Mouse (Mus musculus) kidney, embryonic 16.5 days (tissue): Measurements from ENCODE around the gene D930007J09Rik. TPM values are rescaled to one million over a fixed set of nuclear protein-coding genes. Genes with fewer than 3 reads are reported as not detected.

Experiments used
- ATAC-seq: fragments of 200-750 bp; cut with Nextera tagmentation; 2 replicates; pipeline ENCODE4 v1.8.0; 2017; ENCODE audit warnings: moderate TSS enrichment; ENCODE audit not compliant: low FRiP score, low TSS enrichment
- H3K27ac ChIP-seq: fragments of 300-500 bp; sonication (generic); 2 replicates; pipeline ENCODE4 v1.5.1; 2014; ENCODE audit warnings: low read length
- H3K27me3 ChIP-seq: fragments of 300-500 bp; sonication (generic); 2 replicates; pipeline ENCODE4 v1.6.1; 2014; ENCODE audit warnings: low read length, control low read depth, mixed read lengths; ENCODE audit not compliant: insufficient read depth
- H3K36me3 ChIP-seq: fragments of 300-500 bp; sonication (generic); 2 replicates; pipeline ENCODE4 v1.6.1; 2014; ENCODE audit warnings: low read length, control low read depth, mixed read lengths; ENCODE audit not compliant: insufficient read depth
- H3K4me1 ChIP-seq: fragments of 300-500 bp; sonication (generic); 2 replicates; pipeline ENCODE4 v1.6.1; 2014; ENCODE audit warnings: low read length, control low read depth, mixed read lengths; ENCODE audit not compliant: insufficient read depth
- H3K4me2 ChIP-seq: fragments of 300-500 bp; sonication (generic); replicated peaks from 2 replicates; pipeline ENCODE4 v1.6.1; 2014; ENCODE audit warnings: low read depth, low read length
- H3K4me3 ChIP-seq: fragments of 300-500 bp; sonication (generic); 2 replicates; pipeline ENCODE4 v1.5.1; 2014; ENCODE audit warnings: mild to moderate bottlenecking, low read length
- H3K9ac ChIP-seq: fragments of 300-500 bp; sonication (generic); replicated peaks from 2 replicates; pipeline ENCODE4 v1.6.1; 2014; ENCODE audit warnings: low read length
- H3K9me3 ChIP-seq: fragments of 300-500 bp; sonication (generic); 2 replicates; pipeline ENCODE4 v1.6.1; 2016; ENCODE audit warnings: low read length, control low read depth
- WGBS: fragments of 180-500 bp; shearing (Covaris S2); extraction: QIAGEN DNeasy Blood & Tissue Kit; methylation state at CpG from one replicate; pipeline ENCODE4 v1.1.7; 2014; 5-methylcytosine and 5-hydroxymethylcytosine counted together
- polyA plus RNA-seq: library from polyadenylated mRNA; unstranded; fragments of >200 nt; fragmentation: Nextera tagmentation; extraction: Ambion mirVana; gene quantifications from 2 replicates; pipeline ENCODE4 v1.2.1, GENCODE M21; 2015

D930007J09Rik gene
- polyA plus RNA-seq, 1 experiment from 2014 or later = not detected

GRCm38 (mm10) chr13:32797085-32797484 is 5.6 kb downstream of the D930007J09Rik start:
- H3K4me2 ChIP-seq = no peak overlapping the region
- H3K27me3 ChIP-seq = no peaks in the 10 kb centered on the region
- H3K9ac ChIP-seq = no peak overlapping the region
- no peak overlapping the region for H3K4me3 ChIP-seq
- no peak for ATAC-seq
- H3K9me3 ChIP-seq = no peaks in the 10 kb centered on the region
- WGBS = 87% methylated on average over 1 of the region's 1 CpGs
- peaks cover 6% of the 10 kb centered on the region for H3K4me1 ChIP-seq
- no peak overlapping the region for H3K27ac ChIP-seq
- H3K36me3 ChIP-seq = no peaks in the 10 kb centered on the region

- WGBS = 87% methylated on average over 5 of the region's 5 CpGs
- H3K4me3 ChIP-seq = no peak overlapping the region
- no peak for ATAC-seq
These were observed 7.5 kb downstream of the D930007J09Rik start for GRCm38 (mm10) chr13:32795166-32795565.

DNA sequence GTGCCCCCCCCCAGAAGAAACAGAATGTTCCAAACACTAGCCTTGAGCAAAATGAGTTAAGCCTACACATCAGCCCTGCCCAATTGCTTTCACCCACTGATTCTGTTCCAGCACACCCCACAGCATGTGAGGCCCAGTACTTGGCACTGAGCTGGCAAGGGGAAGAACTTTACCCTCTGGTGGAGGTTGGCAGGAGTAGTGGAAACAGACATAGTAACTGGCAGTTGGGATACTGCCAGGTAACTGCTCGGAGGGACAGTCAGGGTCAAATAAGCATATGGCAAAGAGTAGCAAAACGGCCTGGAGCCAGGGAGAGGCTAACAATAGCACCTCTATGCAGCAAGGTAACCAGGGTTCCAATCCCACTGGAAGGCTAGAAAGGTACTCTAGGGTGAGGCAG is 8.0 kb downstream of the D930007J09Rik start:
- Histone ChIP-seq H3K9me3 (no peaks in the 10 kb centered on the region), H3K27me3 (no peaks in the 10 kb centered on the region), H3K4me1 (no peaks in the 10 kb centered on the region), H3K36me3 (no peaks in the 10 kb centered on the region), H3K27ac (no peak overlapping the region), H3K4me3 (no peak overlapping the region), H3K4me2 (no peak overlapping the region), H3K9ac (no peak overlapping the region)
- 76% methylated on average over 2 of the region's 2 CpGs for WGBS
- ATAC-seq = no peak

More at GRCm38 (mm10) chr13:32795166-32795565, 7.5 kb downstream of the D930007J09Rik start:
- Histone ChIP-seq H3K27ac (no peak overlapping the region), H3K4me2 (no peak overlapping the region), H3K9ac (no peak overlapping the region), H3K36me3 (no peaks in the 10 kb centered on the region), H3K4me1 (no peaks in the 10 kb centered on the region), H3K9me3 (no peaks in the 10 kb centered on the region), H3K27me3 (no peaks in the 10 kb centered on the region)

- H3K36me3 ChIP-seq = no peaks in the 10 kb centered on the region
- H3K27ac ChIP-seq = no peak overlapping the region
- H3K9ac ChIP-seq = no peak overlapping the region
- H3K27me3 ChIP-seq = no peaks in the 10 kb centered on the region
- no peak for ATAC-seq
- no peaks in the 10 kb centered on the region for H3K9me3 ChIP-seq
- WGBS = 79% methylated on average over 4 of the region's 4 CpGs
- no peak overlapping the region for H3K4me2 ChIP-seq
- no peak overlapping the region for H3K4me3 ChIP-seq
- no peaks in the 10 kb centered on the region for H3K4me1 ChIP-seq
These were observed 12.9 kb downstream of the D930007J09Rik start for GRCm38 (mm10) chr13:32789781-32790180.

DNA sequence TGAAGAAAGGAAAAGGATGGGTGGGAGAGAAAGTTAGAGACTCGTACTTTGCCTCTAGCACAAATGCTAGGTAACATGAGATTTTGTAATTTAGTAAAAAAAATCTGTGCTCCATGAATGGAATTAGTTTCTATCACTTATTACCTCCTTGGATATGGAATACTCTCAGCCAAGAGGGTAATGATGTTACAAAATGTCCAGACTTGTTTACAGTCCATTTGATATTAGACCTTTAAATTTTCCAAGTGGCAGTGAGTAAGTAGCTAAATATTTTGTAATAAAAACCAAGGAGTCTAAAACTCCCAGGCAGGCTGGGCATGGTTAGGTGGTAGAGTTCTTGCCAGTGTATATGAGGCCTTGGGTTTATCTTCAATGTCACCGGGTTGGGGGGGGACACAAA is 15.1 kb downstream of the D930007J09Rik start:
- no peak overlapping the region for H3K27ac ChIP-seq
- no peaks in the 10 kb centered on the region for H3K27me3 ChIP-seq
- H3K9me3 ChIP-seq = no peaks in the 10 kb centered on the region
- no peak overlapping the region for H3K9ac ChIP-seq
- H3K4me1 ChIP-seq = no peaks in the 10 kb centered on the region
- H3K4me3 ChIP-seq = no peak overlapping the region
- ATAC-seq = no peak
- no peak overlapping the region for H3K4me2 ChIP-seq
- WGBS = 59% methylated on average over 2 of the region's 2 CpGs
- H3K36me3 ChIP-seq = no peaks in the 10 kb centered on the region

DNA sequence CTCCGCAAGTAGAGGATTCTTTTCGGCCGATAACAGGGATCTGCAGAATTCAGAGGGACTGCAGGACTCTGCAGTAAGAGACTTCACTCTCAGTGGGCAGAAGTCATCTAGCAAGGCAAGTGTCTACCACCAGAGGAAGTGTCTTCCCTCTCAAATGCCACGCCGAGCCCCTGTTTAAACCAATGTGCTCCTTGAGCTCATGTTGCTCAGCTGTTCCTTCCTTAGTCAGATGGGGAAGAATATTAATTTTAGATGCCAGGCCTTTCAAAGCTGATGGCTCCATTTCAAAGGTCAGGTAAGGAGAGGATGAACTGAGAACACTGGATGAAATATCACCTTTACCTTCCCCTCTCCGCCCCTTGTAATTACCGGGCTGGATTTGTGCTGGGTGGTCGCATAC is 18.8 kb downstream of the D930007J09Rik start, which contains the start of gene Mylk4:
Mylk4 (minus strand) TSS at position 139 of the 400 bp plus-strand sequence.
- no peak within 1 kb of the TSS for H3K4me3 ChIP-seq
- no peak within 1 kb of the TSS for H3K27ac ChIP-seq
- WGBS = 77% methylated on average over 8 of the region's 8 CpGs
- H3K4me1 ChIP-seq = no peaks in the 10 kb centered on the region
- no peaks in the 10 kb centered on the region for H3K36me3 ChIP-seq
- H3K9me3 ChIP-seq = no peaks in the 10 kb centered on the region
- no peaks in the 10 kb centered on the region for H3K27me3 ChIP-seq
- no peak for ATAC-seq
- no peak within 1 kb of the TSS for H3K4me2 ChIP-seq
- H3K9ac ChIP-seq = no peak within 1 kb of the TSS

DNA sequence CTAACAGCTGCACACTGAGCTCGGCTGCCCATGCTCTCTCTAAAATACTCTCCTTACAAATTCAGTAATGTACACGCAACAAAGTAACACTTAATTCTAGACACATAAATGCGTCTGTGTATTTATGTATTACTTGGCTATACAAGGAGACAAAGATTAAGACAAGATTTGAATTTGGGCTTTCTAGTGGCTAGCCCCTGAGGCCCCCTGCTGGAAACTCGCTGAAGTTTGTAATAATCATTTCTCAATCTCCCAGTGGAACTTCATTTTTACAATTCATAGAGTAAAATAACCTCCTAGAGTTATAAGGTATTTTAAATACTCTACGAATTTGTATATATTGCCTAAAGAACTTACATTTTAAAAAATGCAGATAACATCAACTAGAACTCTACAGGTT is 19.6 kb downstream of the D930007J09Rik start:
- ATAC-seq = no peak
- H3K27ac ChIP-seq = no peak overlapping the region
- H3K4me2 ChIP-seq = no peak overlapping the region
- H3K9me3 ChIP-seq = no peaks in the 10 kb centered on the region
- H3K36me3 ChIP-seq = no peaks in the 10 kb centered on the region
- no peak overlapping the region for H3K9ac ChIP-seq
- no peaks in the 10 kb centered on the region for H3K4me1 ChIP-seq
- no peak overlapping the region for H3K4me3 ChIP-seq
- H3K27me3 ChIP-seq = no peaks in the 10 kb centered on the region
- 60% methylated on average over 5 of the region's 5 CpGs for WGBS

DNA sequence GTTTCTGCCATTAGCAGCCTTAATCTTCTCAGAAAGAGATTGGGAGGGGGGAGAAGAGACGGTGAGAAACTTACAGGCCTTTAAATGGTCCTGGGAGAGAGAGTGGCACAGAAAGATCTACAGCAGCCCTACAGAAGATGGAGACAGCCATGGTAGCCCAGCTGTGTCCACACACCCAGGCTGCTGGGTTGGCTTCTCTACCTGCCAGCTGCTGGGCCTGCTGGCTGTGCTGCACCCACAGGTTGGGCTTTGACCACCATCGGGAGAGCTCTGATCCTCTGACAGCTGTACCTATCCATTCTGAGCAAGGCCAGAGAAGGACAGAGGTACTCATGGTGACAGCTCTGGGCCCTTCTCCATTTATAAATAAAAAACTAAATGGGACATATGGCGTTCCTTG is 23.8 kb downstream of the D930007J09Rik start:
- no peaks in the 10 kb centered on the region for H3K4me1 ChIP-seq
- no peak overlapping the region for H3K27ac ChIP-seq
- H3K9me3 ChIP-seq = no peaks in the 10 kb centered on the region
- H3K36me3 ChIP-seq = no peaks in the 10 kb centered on the region
- ATAC-seq = no peak
- no peaks in the 10 kb centered on the region for H3K27me3 ChIP-seq
- 60% methylated on average over 3 of the region's 3 CpGs for WGBS
- no peak overlapping the region for H3K4me2 ChIP-seq
- no peak overlapping the region for H3K4me3 ChIP-seq
- no peak overlapping the region for H3K9ac ChIP-seq

GRCm38 (mm10) chr13:32776350-32776749 is 26.3 kb downstream of the D930007J09Rik start:
- no peak for ATAC-seq
- H3K9ac ChIP-seq = no peak overlapping the region
- H3K4me3 ChIP-seq = no peak overlapping the region
- no peaks in the 10 kb centered on the region for H3K4me1 ChIP-seq
- no peaks in the 10 kb centered on the region for H3K27me3 ChIP-seq
- H3K9me3 ChIP-seq = no peaks in the 10 kb centered on the region
- WGBS = 80% methylated on average over 10 of the region's 10 CpGs
- H3K4me2 ChIP-seq = no peak overlapping the region
- H3K27ac ChIP-seq = no peak overlapping the region
- H3K36me3 ChIP-seq = no peaks in the 10 kb centered on the region

DNA sequence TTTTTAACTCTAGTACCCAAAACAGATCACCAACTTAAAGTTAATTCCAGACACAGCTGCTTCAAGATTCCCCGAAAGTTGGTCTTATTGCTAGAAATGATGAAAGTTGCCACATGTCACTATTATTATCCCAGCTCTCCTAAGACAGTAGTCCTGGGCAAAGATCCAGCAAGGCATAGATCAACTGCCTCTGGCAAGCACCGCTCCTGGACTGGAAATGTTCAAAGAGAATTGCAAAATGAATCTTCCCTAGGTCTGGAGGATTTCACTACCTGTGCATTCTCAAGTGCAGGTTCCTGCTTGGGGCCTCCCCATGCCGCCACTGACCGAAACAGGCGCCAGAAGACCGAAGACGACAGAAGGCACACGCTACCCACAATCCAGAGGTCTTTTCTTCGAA is 26.8 kb downstream of the D930007J09Rik start:
- WGBS = 90% methylated on average over 9 of the region's 9 CpGs
- H3K9me3 ChIP-seq = no peaks in the 10 kb centered on the region
- H3K36me3 ChIP-seq = no peaks in the 10 kb centered on the region
- H3K27me3 ChIP-seq = no peaks in the 10 kb centered on the region
- H3K27ac ChIP-seq = no peak overlapping the region
- H3K4me3 ChIP-seq = no peak overlapping the region
- H3K4me2 ChIP-seq = no peak overlapping the region
- H3K9ac ChIP-seq = no peak overlapping the region
- no peak for ATAC-seq
- no peaks in the 10 kb centered on the region for H3K4me1 ChIP-seq
